In the genomic region with DNA sequence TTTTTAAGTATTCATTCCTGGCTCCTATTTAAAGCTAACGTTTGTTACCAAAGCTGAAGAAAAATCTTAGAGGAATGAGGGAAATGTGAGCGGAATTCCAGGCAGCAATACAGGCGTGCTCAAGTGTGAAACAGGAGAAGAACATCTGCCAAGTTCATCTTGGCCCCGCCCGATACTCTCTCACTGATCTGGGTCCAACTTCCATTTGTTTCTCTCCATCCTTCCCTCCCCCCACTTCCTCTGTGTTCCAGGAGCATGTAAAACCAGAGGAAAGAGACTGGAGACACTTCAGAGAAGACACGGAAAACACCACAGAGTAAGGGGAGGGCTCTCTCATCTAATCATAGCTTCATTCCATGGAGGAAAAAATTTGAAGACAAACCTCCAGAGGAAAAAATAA, we compare ENCODE assay signal across 7 mouse cellular contexts.
DNase-seq lines count a peak whose midpoint lies in the region; ATAC-seq and TF ChIP-seq lines count a peak whose summit lies in the region.

No protein-coding gene starts in this region.

- no peak overlapping the region for H3K27ac ChIP-seq in gastrocnemius, adult 2 months
- H3K27ac ChIP-seq in kidney, embryonic 14.5 days (ENCODE audit: low read depth, low read length), result no peak overlapping the region

- no peak overlapping the region for H3K9ac ChIP-seq in kidney, embryonic 14.5 days (ENCODE audit: low read depth, low read length)

- H3K4me2 ChIP-seq in kidney, embryonic 14.5 days (replicated peaks; ENCODE audit: low read depth, low read length), result no peak overlapping the region
- H3K4me2 ChIP-seq in myocyte (ENCODE audit: low read depth), result peak overlapping the region; percentile 69

- no peak for TF ChIP-seq CTCF in gastrocnemius, adult 2 months (IDR thresholded peaks at IDR 0.05)

- intact Hi-C loops in gastrocnemius, adult 2 months (cut with DNase I), result no loop called here

- peak; percentile 32; the same call in 1 of the 2 replicates for ATAC-seq in kidney, embryonic 14.5 days (ENCODE audit: low FRiP score, low TSS enrichment)
- ATAC-seq in cerebellum, adult (ENCODE audit: insufficient number of reproducible peaks, low FRiP score, low TSS enrichment), result no peak

- H3K79me2 ChIP-seq in myocyte (ENCODE audit: control insufficient read depth, insufficient read depth), result peaks cover 7% of the 10 kb centered on the region

- no peak for TF ChIP-seq POLR2A in myocyte (IDR thresholded peaks at IDR 0.05; ENCODE audit: insufficient read length, low read depth)

- no peaks in the 10 kb centered on the region for H3K27me3 ChIP-seq in kidney, embryonic 14.5 days (ENCODE audit: control insufficient read depth, insufficient read depth, low read length)
- no peaks in the 10 kb centered on the region for H3K27me3 ChIP-seq in myocyte (ENCODE audit: control insufficient read depth, insufficient read depth, insufficient read length)

- H3K4me1 ChIP-seq in kidney, embryonic 14.5 days (ENCODE audit: control insufficient read depth, insufficient read depth, low read length), result 0 out of 2 replicates have a peak, but pooled peaks cover 8% of the 10 kb centered on the region

- H3ac ChIP-seq in myocyte (ENCODE audit: control insufficient read depth, insufficient read length), result no peak overlapping the region

- 20% methylated on average over 6 of the region's 6 CpGs for WGBS in kidney, embryonic 14.5 days

- no peaks in the 10 kb centered on the region for H3K36me3 ChIP-seq in kidney, embryonic 14.5 days (ENCODE audit: control insufficient read depth, insufficient read depth, low read length)
- H3K36me3 ChIP-seq in myocyte (ENCODE audit: control insufficient read depth, insufficient read depth), result no peaks in the 10 kb centered on the region

- H3K4me3 ChIP-seq in gastrocnemius, adult 2 months, result no peak overlapping the region; the same call in 1 of the 2 replicates
- H3K4me3 ChIP-seq in kidney, embryonic 14.5 days (ENCODE audit: low read length), result no peak overlapping the region
- H3K4me3 ChIP-seq in myocyte, result no peak overlapping the region

- DNase-seq in ovary, adult 18-20 months (ENCODE audit: low spot score), result peak; percentile 30
- DNase-seq in ovary, postnatal 36 days (ENCODE audit: low spot score), result no peak
- DNase-seq in gastrocnemius, adult 2 months, result peak; percentile 39
- no peak for DNase-seq in layer of hippocampus, adult 8-10 months (ENCODE audit: low spot score in 2 of 2)

- no peaks in the 10 kb centered on the region for H3K9me3 ChIP-seq in kidney, embryonic 14.5 days (ENCODE audit: control insufficient read depth, low read length)

TF ChIP-seq in myocyte, 11 proteins besides CTCF, POLR2A, EP300 and RAD21:
- no peak for TF ChIP-seq REST (IDR thresholded peaks at IDR 0.05; ENCODE audit: insufficient read depth, insufficient read length)
- TF ChIP-seq TCF3 (IDR thresholded peaks at IDR 0.05; ENCODE audit: insufficient read length, low read depth), result no peak
- peak; percentile 51 for TF ChIP-seq TCF12 (IDR thresholded peaks at IDR 0.05; ENCODE audit: insufficient read depth, poor library complexity, severe bottlenecking)
- peak in 1 of 3 experiments; percentile 65 for TF ChIP-seq MYOG (IDR thresholded peaks at IDR 0.05; ENCODE audit: control insufficient read depth in 1 of 3, insufficient read depth in 1 of 3, insufficient read length in 2 of 3, low read depth in 2 of 3)
- peak in 2 of 3 experiments; percentile 32 to 69 for TF ChIP-seq MYOD1 (IDR thresholded peaks at IDR 0.05; ENCODE audit: control insufficient read depth in 1 of 3, insufficient read length in 2 of 3, low read depth in 2 of 3)
TF ChIP-seq in myocyte: peak in this region for 3.

Comparison
In these comparisons a context has a peak if more than half of its experiments do, and no peak if none do; other contexts are left out.
1. DNase-seq: peak in ovary, adult 18-20 months (single experiment) and gastrocnemius, adult 2 months (single experiment); none in ovary, postnatal 36 days (single experiment) and layer of hippocampus, adult 8-10 months (0 of 2).